9 mouse cellular contexts compared by ENCODE assay signal in genomic region chr7:116161544-116161943, GRCm38 (mm10).
DNase-seq lines count a peak whose midpoint lies in the region; ATAC-seq lines count a peak whose summit lies in the region.
"Had no signal": no experiment of that assay in that cellular context is flagged by ENCODE, and none has a peak within 500 bp of the region (broad histone marks: within the 10 kb centered on the region; RNA-seq: fewer than 3 reads in every experiment).

No protein-coding gene starts in this region.

- no peaks in the 10 kb centered on the region for H3K4me1 ChIP-seq in heart, embryonic 11.5 days (ENCODE audit: control insufficient read depth, insufficient read depth, low read length)
- 0 out of 2 replicates have a peak, but pooled peaks cover 4% of the 10 kb centered on the region for H3K4me1 ChIP-seq in midbrain, embryonic 13.5 days (replicated peaks)

- no peak overlapping the region for H3K4me2 ChIP-seq in heart, embryonic 11.5 days
- no peak overlapping the region for H3K4me2 ChIP-seq in midbrain, embryonic 13.5 days (replicated peaks)
- H3K4me2 ChIP-seq: liver, embryonic 15.5 days had no signal

- no peaks in the 10 kb centered on the region for H3K27me3 ChIP-seq in heart, embryonic 11.5 days (ENCODE audit: control insufficient read depth, insufficient read depth, low read length)
- H3K27me3 ChIP-seq in midbrain, embryonic 13.5 days = no peaks in the 10 kb centered on the region
- H3K27me3 ChIP-seq: liver, embryonic 15.5 days had no signal

- peak; percentile 59 for ATAC-seq in heart, embryonic 11.5 days (replicated peaks; ENCODE audit: insufficient number of reproducible peaks, low FRiP score, low TSS enrichment)
- ATAC-seq in common myeloid progenitor, adult 5-6 weeks (replicated peaks; ENCODE audit: low read depth, poor library complexity, severe bottlenecking) = peak; percentile 79
- ATAC-seq in midbrain, embryonic 13.5 days = peak; percentile 79

- H3K9ac ChIP-seq in heart, embryonic 11.5 days (ENCODE audit: low read depth, low read length) = no peak overlapping the region
- H3K9ac ChIP-seq in midbrain, embryonic 13.5 days (replicated peaks) = no peak overlapping the region
- H3K9ac ChIP-seq: liver, embryonic 15.5 days had no signal

- no peak for DNase-seq in heart, adult 11 months
- peak; percentile 65 for DNase-seq in NIH3T3 (ENCODE audit: low read depth)
- DNase-seq in heart, postnatal 4 days = peak; percentile 64
- peak; percentile 41 to 52 for DNase-seq in left cerebral cortex, postnatal 10 days (ENCODE audit: extremely low spot score in 1 of 2, low spot score in 2 of 2)
- peak; percentile 50 for DNase-seq in thymus, postnatal 0 days (ENCODE audit: low spot score)

- H3K9me3 ChIP-seq in heart, embryonic 11.5 days (replicated peaks; ENCODE audit: control insufficient read depth, low read length) = no peaks in the 10 kb centered on the region
- H3K9me3 ChIP-seq in midbrain, embryonic 13.5 days = no peaks in the 10 kb centered on the region
- H3K9me3 ChIP-seq: liver, embryonic 15.5 days had no signal

- no peak overlapping the region for H3K27ac ChIP-seq in heart, embryonic 11.5 days (ENCODE audit: low read depth, low read length)
- no peak overlapping the region for H3K27ac ChIP-seq in midbrain, embryonic 13.5 days
- H3K27ac ChIP-seq: liver, embryonic 15.5 days had no signal

- H3K36me3 ChIP-seq in heart, embryonic 11.5 days (ENCODE audit: control insufficient read depth, insufficient read depth, low read length) = peaks cover 4% of the 10 kb centered on the region; the same call in 1 of the 2 replicates
- H3K36me3 ChIP-seq in midbrain, embryonic 13.5 days = peaks cover 25% of the 10 kb centered on the region
- H3K36me3 ChIP-seq: liver, embryonic 15.5 days had no signal

- intact Hi-C loops in left cerebral cortex, postnatal 10 days (cut with DNase I) = loop anchor here (5.0 kb wide), 4 partner anchors 51 to 161 kb away; no protein-coding TSS in a partner anchor

- H3K4me3 ChIP-seq in heart, embryonic 11.5 days (ENCODE audit: low read depth, low read length) = no peak overlapping the region
- no peak overlapping the region for H3K4me3 ChIP-seq in midbrain, embryonic 13.5 days (replicated peaks)
- H3K4me3 ChIP-seq: liver, embryonic 15.5 days had no signal

- 18% methylated on average over 5 of the region's 5 CpGs for WGBS in heart, embryonic 11.5 days (ENCODE audit: insufficient replicate concordance)
- WGBS in midbrain, embryonic 13.5 days = 25% methylated on average over 5 of the region's 5 CpGs
